Mouse (Mus musculus): Measurements from ENCODE around the gene Lrp10.

Lrp10 gene

GRCm38 (mm10) chr14:54433941-54434531 lies 29.9 kb upstream of the Lrp10 start:
- peak in 1 of 2 experiments; percentile 50 for DNase-seq

GRCm38 (mm10) chr14:54435194-54435918 lies 28.6 kb upstream of the Lrp10 start:
- DNase-seq, result no peak

GRCm38 (mm10) chr14:54439155-54439554 lies 24.8 kb upstream of the Lrp10 start:
- no peak for DNase-seq

- no peak for DNase-seq
Measured at GRCm38 (mm10) chr14:54439610-54440009, 24.3 kb upstream of the Lrp10 start.

- no peak for DNase-seq
Measured at GRCm38 (mm10) chr14:54440538-54440937, 23.4 kb upstream of the Lrp10 start.

GRCm38 (mm10) chr14:54441365-54441764 lies 22.6 kb upstream of the Lrp10 start:
- DNase-seq, result no peak

- DNase-seq, result no peak
Measured at GRCm38 (mm10) chr14:54442548-54442947, 21.4 kb upstream of the Lrp10 start.

- DNase-seq, result peak; percentile 64 to 83
Measured at GRCm38 (mm10) chr14:54443196-54443595, 20.7 kb upstream of the Lrp10 start.

- peak; percentile 38 to 69 for DNase-seq
Measured at GRCm38 (mm10) chr14:54443712-54444618, 20.0 kb upstream of the Lrp10 start.

GRCm38 (mm10) chr14:54445476-54445875 lies 18.5 kb upstream of the Lrp10 start:
- DNase-seq, result peak; percentile 64 to 76

- peak in 1 of 2 experiments; percentile 48 for DNase-seq
Measured at GRCm38 (mm10) chr14:54453566-54453965, 10.4 kb upstream of the Lrp10 start.

- DNase-seq, result peak; percentile 33 to 59
Measured at GRCm38 (mm10) chr14:54454669-54455528, 9.0 kb upstream of the Lrp10 start.

- no peak for DNase-seq
Measured at GRCm38 (mm10) chr14:54457907-54458569, 5.9 kb upstream of the Lrp10 start.

GRCm38 (mm10) chr14:54462146-54462545 lies 1.8 kb upstream of the Lrp10 start:
- DNase-seq, result no peak

GRCm38 (mm10) chr14:54463108-54463958 lies 604 bp upstream of the Lrp10 start:
- DNase-seq, result no peak

- DNase-seq, result peak; percentile 84
Measured at GRCm38 (mm10) chr14:54464293-54465005, 512 bp downstream of the Lrp10 start.

GRCm38 (mm10) chr14:54471467-54471866 lies 7.5 kb downstream of the Lrp10 start:
- DNase-seq, result no peak

- no peak for DNase-seq
Measured at GRCm38 (mm10) chr14:54472671-54473070, 8.7 kb downstream of the Lrp10 start.

- DNase-seq, result no peak
Measured at GRCm38 (mm10) chr14:54474744-54475143, 10.8 kb downstream of the Lrp10 start.
